Mouse (Mus musculus): ENCODE results near the gene Irf9. TPM values are rescaled to one million over a fixed set of nuclear protein-coding genes. Genes with fewer than 3 reads are reported as not detected.

Irf9 gene
- total RNA-seq, 2 experiments from 2014 or later = 4.7 to 5.1 TPM

DNA sequence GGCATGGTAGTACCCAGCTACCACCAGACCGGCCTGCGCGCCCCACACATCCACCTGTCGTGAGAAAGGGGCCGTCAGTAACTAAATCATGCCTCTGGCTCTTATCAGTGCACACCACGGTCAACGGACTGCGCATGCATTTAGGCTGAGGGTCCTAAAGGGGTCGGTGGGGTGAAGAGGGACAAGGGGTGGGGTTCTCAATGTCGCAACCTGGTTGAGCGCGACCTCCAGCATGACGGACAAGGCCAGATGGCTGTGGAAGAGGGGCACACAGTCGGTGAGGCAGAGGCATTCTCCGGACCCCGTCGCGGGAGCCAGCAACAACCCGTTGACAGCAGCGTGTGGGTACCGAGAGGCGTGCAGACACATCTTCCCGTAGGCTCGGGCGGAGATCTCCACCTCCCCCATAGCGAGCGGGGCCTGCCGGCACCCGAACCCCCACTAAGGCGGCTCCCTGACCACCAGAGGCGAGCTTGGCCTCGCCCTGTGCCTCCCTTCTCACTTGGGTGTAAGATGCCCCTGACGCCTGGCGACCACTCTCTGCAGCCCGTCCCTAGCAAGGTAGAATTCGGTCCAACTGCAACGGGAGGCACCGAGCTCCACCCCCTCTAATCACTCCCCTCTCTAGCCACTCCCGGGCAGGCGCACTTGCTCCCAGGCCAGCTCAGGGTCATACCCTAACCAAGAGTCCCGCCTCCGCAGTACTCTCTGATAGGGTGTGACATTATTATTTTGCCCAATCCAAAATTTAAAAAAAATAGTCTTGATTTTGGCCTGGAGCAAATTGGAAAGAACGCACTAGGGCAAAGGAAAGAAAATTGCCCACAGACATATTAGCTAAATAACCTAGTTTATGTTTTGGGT, 18.4 kb upstream of the Irf9 start, which contains the start of gene Emc9:
Emc9 (minus strand) TSS at position 601 of the 864 bp plus-strand sequence.
- DNase-seq = peak; percentile 92
- peak within 1 kb of the TSS; percentile 90 for H3K27ac ChIP-seq
- no peak for TF ChIP-seq CTCF (IDR thresholded peaks at IDR 0.05)
- intact Hi-C loops (cut with DNase I) = no loop called here
- peak within 1 kb of the TSS; percentile 92 for H3K4me3 ChIP-seq

DNA sequence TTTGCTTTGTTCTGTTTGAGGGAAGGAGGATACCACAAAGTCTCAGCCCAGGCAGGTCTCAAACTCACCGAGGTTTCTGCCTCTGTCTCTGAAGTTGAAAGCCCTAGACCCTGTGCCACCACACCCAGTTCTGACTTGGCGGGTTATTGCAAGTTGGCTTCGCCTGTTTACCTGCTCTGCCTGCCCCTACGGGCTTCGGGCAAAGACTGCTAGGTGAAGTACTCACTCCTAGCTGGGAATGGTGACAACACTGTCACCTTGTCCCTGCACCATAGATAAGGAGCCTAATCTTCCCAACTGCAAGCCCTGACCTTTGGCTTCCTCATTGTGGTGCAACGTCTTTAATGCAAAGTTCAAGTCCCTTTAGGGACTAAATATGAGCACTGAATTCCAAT, 17.8 kb upstream of the Irf9 start:
- Histone ChIP-seq H3K27ac (peak overlapping the region; percentile 90), H3K4me3 (peak overlapping the region; percentile 92)
- DNase-seq = no peak
- intact Hi-C loops (cut with DNase I) = no loop called here
- TF ChIP-seq CTCF (IDR thresholded peaks at IDR 0.05) = no peak

DNA sequence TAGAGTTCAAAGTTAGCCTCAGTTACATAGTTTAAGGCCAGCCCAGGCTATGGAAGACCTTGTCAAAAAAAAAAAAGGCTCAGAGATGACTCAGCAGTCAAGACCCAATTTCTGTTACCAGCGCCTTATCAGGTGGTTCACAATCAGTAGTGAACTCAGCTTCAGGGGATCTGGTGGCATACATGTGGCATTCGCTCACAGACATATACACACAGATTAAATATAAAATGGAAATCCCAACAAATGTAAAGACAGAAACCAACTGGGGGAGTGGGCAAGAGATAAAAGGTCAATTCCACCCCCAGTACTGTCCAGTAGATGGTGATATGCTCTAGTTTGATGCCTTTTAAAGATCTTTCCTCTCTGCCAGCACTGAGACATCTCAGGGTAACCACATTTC, 17.2 kb upstream of the Irf9 start:
- Histone ChIP-seq H3K4me3 (no peak overlapping the region), H3K27ac (peak overlapping the region; percentile 90)
- no peak for DNase-seq
- TF ChIP-seq CTCF (IDR thresholded peaks at IDR 0.05) = no peak
- intact Hi-C loops (cut with DNase I) = no loop called here

DNA sequence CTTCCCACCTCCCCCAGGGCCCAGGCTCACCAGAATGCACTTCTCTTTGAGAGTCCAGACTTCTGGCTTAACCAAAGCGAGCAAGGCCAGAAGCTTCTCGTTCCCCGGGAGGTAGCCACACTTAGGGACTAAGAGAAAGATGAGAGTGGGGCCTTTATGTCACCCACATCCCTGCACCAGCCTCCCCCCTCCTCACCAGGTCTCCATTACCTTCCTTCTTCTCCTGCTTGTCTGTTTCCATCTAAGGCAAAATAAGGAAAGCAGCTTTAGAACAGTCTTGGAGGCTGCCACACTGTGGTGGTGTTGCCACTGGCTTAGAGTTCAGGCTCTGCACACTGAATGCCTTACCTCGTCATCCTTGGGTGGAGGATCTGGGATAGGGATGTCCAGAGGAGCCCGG, 14.1 kb upstream of the Irf9 start:
- no peak for TF ChIP-seq CTCF (IDR thresholded peaks at IDR 0.05)
- intact Hi-C loops (cut with DNase I) = no loop called here
- DNase-seq = no peak
- H3K4me3 ChIP-seq = no peak overlapping the region
- H3K27ac ChIP-seq = no peak overlapping the region

DNA sequence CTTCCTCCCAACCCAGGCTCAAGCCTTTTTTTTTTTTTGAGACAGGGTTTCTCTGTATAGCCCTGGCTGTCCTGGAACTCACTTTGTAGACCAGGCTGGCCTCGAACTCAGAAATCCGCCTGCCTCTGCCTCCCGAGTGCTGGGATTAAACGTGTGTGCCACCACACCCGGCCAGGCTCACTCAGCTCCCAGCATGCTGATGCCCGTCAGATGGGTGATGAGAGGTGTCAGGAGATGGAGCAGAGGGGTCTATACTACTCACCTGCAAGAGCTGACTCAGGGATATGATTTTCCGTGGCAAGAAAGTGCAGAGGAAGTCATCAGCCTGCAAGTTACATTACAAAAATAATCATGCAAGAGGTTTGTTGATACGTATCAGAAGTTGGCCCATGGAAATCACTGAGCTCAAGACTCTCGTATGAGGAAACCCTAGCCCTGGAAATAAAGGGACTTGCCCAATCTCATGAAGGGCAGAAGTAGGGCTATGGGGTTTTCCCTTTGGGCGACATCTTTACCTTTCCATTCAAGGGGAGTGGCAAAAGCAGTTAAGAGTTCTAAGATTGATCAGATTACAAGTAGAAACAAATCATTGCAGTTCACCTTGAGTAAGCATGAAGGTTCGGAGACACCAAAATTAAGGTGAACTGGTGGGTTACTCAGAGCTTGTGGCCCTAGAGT, 13.5 kb upstream of the Irf9 start:
- Histone ChIP-seq H3K4me3 (peak overlapping the region; percentile 74), H3K27ac (peak overlapping the region; percentile 98)
- no peak for TF ChIP-seq CTCF (IDR thresholded peaks at IDR 0.05)
- no peak for DNase-seq
- intact Hi-C loops (cut with DNase I) = no loop called here

DNA sequence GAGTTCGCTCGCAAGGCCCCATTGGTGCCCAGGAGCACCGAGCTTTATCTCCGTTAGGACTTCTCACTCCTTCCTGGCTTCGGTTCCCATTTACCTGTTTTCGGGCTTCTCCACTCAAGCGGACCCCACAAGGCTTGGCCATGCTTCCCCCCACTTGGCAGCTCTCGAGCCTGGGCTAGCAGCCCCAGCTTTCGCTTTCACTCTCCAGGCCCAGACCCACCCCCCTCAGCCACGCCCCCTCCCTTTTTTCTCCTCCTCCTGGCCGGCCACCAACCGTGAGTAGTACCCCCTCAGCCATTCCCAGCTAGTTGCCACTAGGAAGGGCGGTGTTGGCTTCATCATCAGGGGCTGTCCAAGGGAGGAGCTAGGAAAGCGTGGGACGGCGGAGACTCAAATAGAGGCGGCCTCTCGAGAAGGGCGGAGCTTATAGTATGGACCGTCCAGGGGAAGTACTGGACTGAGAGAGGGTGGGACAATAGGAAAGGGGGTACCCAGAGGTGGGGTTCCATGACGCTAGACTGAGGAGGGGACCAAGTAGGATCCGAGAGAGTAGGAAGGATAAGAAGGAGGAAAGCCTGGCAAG, 12.5 kb upstream of the Irf9 start, which contains the start of gene Psme2:
Psme2 (minus strand) TSS at position 366 of the 583 bp plus-strand sequence.
- peak within 1 kb of the TSS; percentile 74 for H3K4me3 ChIP-seq
- TF ChIP-seq CTCF (IDR thresholded peaks at IDR 0.05) = no peak
- intact Hi-C loops (cut with DNase I) = loop anchor here (1.0 kb wide), 2 partner anchors 16 to 80 kb away; partner anchors contain the start of genes Fitm1 and Gmpr2
- peak; percentile 96 for DNase-seq
- peak within 1 kb of the TSS; percentile 98 for H3K27ac ChIP-seq

DNA sequence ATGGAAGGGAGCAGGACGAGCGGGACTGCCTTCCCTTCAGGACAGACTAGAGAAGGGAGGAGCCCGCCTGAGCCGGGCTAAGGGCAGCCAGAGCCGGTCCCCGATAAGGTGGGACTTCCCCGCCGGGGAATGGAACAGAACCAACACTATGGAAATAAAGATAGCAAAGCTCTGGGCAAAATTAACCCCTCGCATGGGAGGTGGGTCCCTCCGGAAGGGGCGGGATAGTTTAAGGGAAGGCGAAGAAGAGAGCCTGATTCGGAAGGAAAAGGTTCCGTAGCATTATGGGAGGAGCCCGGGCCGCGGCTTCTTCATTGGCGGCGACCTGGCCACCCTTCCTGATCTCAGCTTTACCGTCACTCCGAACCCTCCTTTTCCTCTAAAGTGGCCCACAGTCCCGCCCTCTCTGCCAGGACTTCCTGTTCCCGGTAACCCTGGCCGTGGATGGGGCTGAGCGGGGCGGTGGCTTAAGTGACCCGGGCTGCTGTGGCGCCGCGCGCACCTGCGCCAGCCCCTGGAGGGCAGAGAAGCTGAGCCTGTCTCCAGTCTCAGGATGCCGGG, 12.0 kb upstream of the Irf9 start, which contains the start of gene Rnf31:
Rnf31 (plus strand) TSS at position 378 of the 561 bp plus-strand sequence.
- TF ChIP-seq CTCF (IDR thresholded peaks at IDR 0.05) = no peak
- DNase-seq = peak; percentile 97
- intact Hi-C loops (cut with DNase I) = loop anchor here (1.0 kb wide), 2 partner anchors 16 to 80 kb away; partner anchors contain the start of genes Fitm1 and Gmpr2
- peak within 1 kb of the TSS; percentile 74 for H3K4me3 ChIP-seq
- H3K27ac ChIP-seq = peak within 1 kb of the TSS; percentile 98

DNA sequence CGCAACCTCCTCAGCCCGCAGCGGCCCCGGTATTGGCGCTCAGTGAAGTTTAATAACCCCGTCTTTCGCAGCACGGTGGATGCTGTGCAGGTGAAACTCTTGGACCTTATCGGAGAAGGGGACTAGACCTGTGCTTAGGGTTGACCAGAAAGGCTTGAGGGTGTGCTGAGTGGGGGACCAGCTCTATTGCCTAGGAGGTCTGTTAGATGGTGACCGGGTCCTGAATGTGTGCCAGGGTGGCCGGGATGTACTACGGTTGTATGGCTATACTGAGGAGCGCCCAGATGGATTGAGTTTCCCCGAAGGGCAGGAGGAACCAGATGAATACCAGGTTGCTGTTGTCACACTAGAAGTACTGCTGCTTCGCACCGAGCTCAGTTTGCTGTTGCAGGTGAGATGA, 11.1 kb upstream of the Irf9 start:
- peak; percentile 53 for DNase-seq
- Histone ChIP-seq H3K4me3 (peak overlapping the region; percentile 74), H3K27ac (peak overlapping the region; percentile 98)
- intact Hi-C loops (cut with DNase I) = no loop called here
- TF ChIP-seq CTCF (IDR thresholded peaks at IDR 0.05) = no peak

DNA sequence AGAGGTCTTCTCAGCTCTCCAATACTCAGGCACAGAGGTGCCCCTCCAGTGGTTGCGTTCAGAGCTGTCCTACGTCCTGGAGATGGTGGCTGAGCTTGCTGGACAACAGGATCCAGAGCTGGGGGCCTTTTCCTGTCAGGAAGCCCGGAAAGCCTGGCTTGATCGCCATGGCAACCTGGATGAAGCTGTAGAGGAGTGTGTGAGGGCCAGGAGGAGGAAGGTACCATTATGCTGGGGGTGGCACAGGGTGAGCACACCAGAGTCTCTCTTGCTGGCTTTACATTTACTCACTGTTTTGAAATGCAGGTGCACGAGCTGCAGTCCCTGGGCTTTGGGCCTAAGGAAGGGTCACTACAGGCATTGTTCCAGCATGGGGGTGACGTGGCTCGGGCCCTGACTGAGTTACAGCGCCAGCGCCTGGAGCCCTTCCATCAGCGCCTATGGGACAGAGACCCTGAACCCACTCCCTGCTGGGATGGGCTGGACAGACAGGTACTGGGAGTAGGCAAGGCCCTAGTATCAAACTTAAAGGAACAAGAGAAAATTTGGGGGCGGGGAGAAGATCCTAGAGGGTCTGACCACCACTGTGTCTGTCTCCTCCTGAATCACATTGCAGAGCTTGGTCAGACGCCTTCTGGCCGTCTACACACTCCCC, 7.2 kb upstream of the Irf9 start:
- Histone ChIP-seq H3K27ac (no peak overlapping the region), H3K4me3 (no peak overlapping the region)
- no peak for DNase-seq
- intact Hi-C loops (cut with DNase I) = no loop called here
- TF ChIP-seq CTCF (IDR thresholded peaks at IDR 0.05) = no peak

DNA sequence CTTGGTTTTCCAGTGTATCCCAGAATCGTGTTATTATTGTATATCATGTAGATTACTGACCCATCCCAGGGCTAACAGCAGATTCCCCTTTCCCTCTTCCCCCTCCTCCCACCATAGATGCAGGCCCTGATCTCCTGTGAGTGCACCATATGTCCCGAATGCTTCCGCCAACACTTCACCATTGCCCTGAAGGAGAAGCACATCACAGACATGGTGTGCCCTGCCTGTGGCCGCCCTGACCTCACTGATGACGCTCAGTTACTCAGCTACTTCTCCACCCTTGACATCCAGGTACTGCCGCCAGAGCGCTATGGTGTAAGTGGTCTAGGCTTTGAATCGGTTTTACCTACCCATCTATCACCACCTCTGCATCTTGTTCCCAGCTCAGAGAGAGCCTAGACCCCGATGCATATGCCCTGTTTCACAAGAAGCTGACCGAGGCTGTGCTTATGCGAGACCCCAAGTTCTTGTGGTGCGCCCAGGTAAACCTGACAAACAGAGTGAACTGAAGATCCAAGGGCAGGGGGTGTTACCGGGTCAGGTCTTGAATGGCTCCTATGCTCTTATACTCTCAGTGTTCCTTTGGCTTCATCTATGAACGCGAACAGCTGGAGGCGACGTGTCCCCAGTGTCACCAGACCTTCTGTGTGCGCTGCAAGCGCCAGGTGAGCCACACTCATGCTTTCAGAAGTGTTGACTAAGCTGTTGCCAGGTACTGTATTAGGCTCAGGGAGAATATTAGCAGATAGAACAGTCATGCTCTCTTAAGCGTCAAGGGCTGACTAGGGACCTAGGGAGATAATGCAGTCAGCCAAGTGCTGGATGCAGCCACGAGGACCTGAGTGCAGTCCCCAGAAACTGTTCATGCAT, 4.6 kb upstream of the Irf9 start:
- no peak for TF ChIP-seq CTCF (IDR thresholded peaks at IDR 0.05)
- no peak for DNase-seq
- Histone ChIP-seq H3K4me3 (no peak overlapping the region), H3K27ac (no peak overlapping the region)
- intact Hi-C loops (cut with DNase I) = no loop called here
